Mouse (Mus musculus) MEL (cell line): Measurements from ENCODE around the gene Dhrs7b. TPM values are rescaled to one million over a fixed set of nuclear protein-coding genes. Genes with fewer than 3 reads are reported as not detected.

ENCODE experiments used
- DNase-seq: peaks from one replicate; pipeline ENCODE4 v3.0.0; 2011; ENCODE audit warnings: low read depth, low spot score
- H3K27ac ChIP-seq: 2 replicates; pipeline ENCODE4 v1.5.1; 2012; ENCODE audit warnings: low read depth, mild to moderate bottlenecking, control low read depth, low read length, moderate library complexity; ENCODE audit not compliant: control insufficient read depth
- H3K27me3 ChIP-seq, 2 experiments: fragments of 150-350 bp in 1 of 2; sonication (generic) in 1 of 2; 2 replicates each; pipeline ENCODE4 v1.6.1; 2012; ENCODE audit warnings: low read length in 2 of 2, mild to moderate bottlenecking in 2 of 2, improper control_type of control experiment in 1 of 2, moderate library complexity in 1 of 2; ENCODE audit not compliant: insufficient read depth in 2 of 2, control insufficient read depth in 1 of 2
- H3K36me3 ChIP-seq, 2 experiments: 2 replicates each; pipeline ENCODE4 v1.6.1; 2012 to 2014; ENCODE audit warnings: low read length in 2 of 2, improper control_type of control experiment in 1 of 2, inconsistent platforms in 1 of 2, mild to moderate bottlenecking in 1 of 2; ENCODE audit not compliant: insufficient read depth in 2 of 2, control insufficient read depth in 1 of 2
- H3K4me1 ChIP-seq, 2 experiments: fragments of 150-350 bp in 1 of 2; sonication (generic) in 1 of 2; 2 replicates each; pipeline ENCODE4 v1.6.1; 2012; ENCODE audit warnings: low read length in 2 of 2, improper control_type of control experiment in 1 of 2, mild to moderate bottlenecking in 1 of 2; ENCODE audit not compliant: insufficient read depth in 2 of 2, control insufficient read depth in 1 of 2
- H3K4me3 ChIP-seq, 2 experiments: fragments of 150-350 bp in 1 of 2; sonication (generic) in 1 of 2; 2 replicates each; pipeline ENCODE4 v1.5.1; 2012; ENCODE audit warnings: low read depth in 2 of 2, low read length in 2 of 2, mild to moderate bottlenecking in 2 of 2, moderate library complexity in 2 of 2, control low read depth in 1 of 2, improper control_type of control experiment in 1 of 2; ENCODE audit not compliant: control insufficient read depth in 1 of 2, insufficient read depth in 1 of 2
- H3K79me2 ChIP-seq: 2 replicates; pipeline ENCODE4 v1.6.1; 2012; ENCODE audit warnings: mild to moderate bottlenecking, low read length, moderate library complexity; ENCODE audit not compliant: control insufficient read depth, poor library complexity, insufficient read depth
- H3K9ac ChIP-seq: 2 replicates; pipeline ENCODE4 v1.6.1; 2012; ENCODE audit warnings: low read depth, mild to moderate bottlenecking, control low read depth, low read length, moderate library complexity; ENCODE audit not compliant: control insufficient read depth, poor library complexity, severe bottlenecking
- H3K9me3 ChIP-seq: fragments of 150-350 bp; sonication (generic); replicated peaks from 2 replicates; pipeline ENCODE4 v1.6.1; 2012; ENCODE audit warnings: mild to moderate bottlenecking, low read length, improper control_type of control experiment, moderate library complexity; ENCODE audit not compliant: insufficient read depth
- BHLHE40 ChIP-seq: IDR thresholded peaks from 2 replicates; pipeline ENCODE4 v1.6.1; 2012; ENCODE audit warnings: low read depth, mild to moderate bottlenecking, inconsistent platforms, low read length, improper control_type of control experiment, borderline replicate concordance
- CHD2 ChIP-seq: IDR thresholded peaks from 2 replicates; pipeline ENCODE4 v1.6.1; 2011; ENCODE audit warnings: low read length, improper control_type of control experiment
- CTCF ChIP-seq, 3 experiments: IDR thresholded peaks in 2 of 3; conservative IDR thresholded peaks in 1 of 3; 2 replicates each; pipeline ENCODE4 v1.5.1; 2011 to 2012; ENCODE audit warnings: low read length in 3 of 3, low read depth in 2 of 3, mild to moderate bottlenecking in 2 of 3, improper control_type of control experiment in 1 of 3, inconsistent platforms in 1 of 3, mixed read lengths in 1 of 3, moderate library complexity in 1 of 3; ENCODE audit not compliant: control insufficient read depth in 1 of 3, insufficient read depth in 1 of 3, poor library complexity in 1 of 3, severe bottlenecking in 1 of 3
- E2F4 ChIP-seq: IDR thresholded peaks from 2 replicates; pipeline ENCODE4 v1.6.1; 2011; ENCODE audit warnings: low read depth, low read length, improper control_type of control experiment, borderline replicate concordance
- EP300 ChIP-seq, 2 experiments: IDR thresholded peaks; 2 replicates each; pipeline ENCODE4 v1.6.1; 2011; ENCODE audit warnings: improper control_type of control experiment in 2 of 2, low read length in 2 of 2, low read depth in 1 of 2, mild to moderate bottlenecking in 1 of 2
- GATA1 ChIP-seq: IDR thresholded peaks from 2 replicates; pipeline ENCODE4 v1.6.1; 2011; ENCODE audit warnings: low read depth, low read length, improper control_type of control experiment
- JUND ChIP-seq: IDR thresholded peaks from 2 replicates; pipeline ENCODE4 v1.6.1; 2011; ENCODE audit warnings: low read depth, mild to moderate bottlenecking, improper control_type of control experiment, low read length
- MAX ChIP-seq: IDR thresholded peaks from 2 replicates; pipeline ENCODE4 v1.6.1; 2011; ENCODE audit warnings: low read length, improper control_type of control experiment
- MAZ ChIP-seq: IDR thresholded peaks from 2 replicates; pipeline ENCODE4 v1.6.1; 2012; ENCODE audit warnings: low read depth, mild to moderate bottlenecking, inconsistent platforms, low read length, improper control_type of control experiment
- MXI1 ChIP-seq: IDR thresholded peaks from 2 replicates; pipeline ENCODE4 v1.6.1; 2011; ENCODE audit warnings: mild to moderate bottlenecking, low read depth, low read length, improper control_type of control experiment
- MYC ChIP-seq: IDR thresholded peaks from 2 replicates; pipeline ENCODE4 v1.6.1; 2011; ENCODE audit warnings: low read depth, mild to moderate bottlenecking, low read length, improper control_type of control experiment, moderate library complexity
- POLR2A ChIP-seq, 2 experiments: IDR thresholded peaks; 2 replicates each; pipeline ENCODE4 v1.6.1; 2011 to 2012; ENCODE audit warnings: low read length in 2 of 2, mild to moderate bottlenecking in 2 of 2, control low read depth in 1 of 2, improper control_type of control experiment in 1 of 2, low read depth in 1 of 2, moderate library complexity in 1 of 2; ENCODE audit not compliant: control insufficient read depth in 1 of 2, insufficient read depth in 1 of 2, poor library complexity in 1 of 2
- POLR2AphosphoS2 ChIP-seq: IDR thresholded peaks from 2 replicates; pipeline ENCODE4 v1.6.1; 2011; ENCODE audit warnings: low read length, improper control_type of control experiment
- SMC3 ChIP-seq: IDR thresholded peaks from 2 replicates; pipeline ENCODE4 v1.6.1; 2011; ENCODE audit warnings: low read depth, low read length, improper control_type of control experiment
- TAL1 ChIP-seq: IDR thresholded peaks from 2 replicates; pipeline ENCODE4 v1.6.1; 2012; ENCODE audit warnings: mild to moderate bottlenecking, inconsistent platforms, low read length, moderate library complexity, mixed read lengths
- TCF12 ChIP-seq: IDR thresholded peaks from 2 replicates; pipeline ENCODE4 v1.6.1; 2014; ENCODE audit warnings: low read depth, mild to moderate bottlenecking, inconsistent platforms, low read length, improper control_type of control experiment, moderate library complexity
- USF2 ChIP-seq, 2 experiments: IDR thresholded peaks; 2 replicates each; pipeline ENCODE4 v1.6.1; 2011 to 2012; ENCODE audit warnings: improper control_type of control experiment in 2 of 2, low read length in 2 of 2, borderline replicate concordance in 1 of 2, inconsistent platforms in 1 of 2, low read depth in 1 of 2, mild to moderate bottlenecking in 1 of 2; ENCODE audit not compliant: insufficient read depth in 1 of 2
- ZKSCAN1 ChIP-seq: IDR thresholded peaks from 2 replicates; pipeline ENCODE4 v1.6.1; 2012; ENCODE audit warnings: low read depth, mild to moderate bottlenecking, inconsistent platforms, low read length, improper control_type of control experiment, moderate library complexity
- ZMIZ1 ChIP-seq: IDR thresholded peaks from 2 replicates; pipeline ENCODE4 v1.6.1; 2012; ENCODE audit warnings: low read depth, mild to moderate bottlenecking, inconsistent platforms, low read length, improper control_type of control experiment, moderate library complexity
- ZNF384 ChIP-seq: IDR thresholded peaks from 2 replicates; pipeline ENCODE4 v1.6.1; 2012; ENCODE audit warnings: low read depth, mild to moderate bottlenecking, inconsistent platforms, low read length, improper control_type of control experiment
- polyA plus RNA-seq, 2 experiments: library from polyadenylated mRNA; stranded (reverse) in 1 of 2; unstranded in 1 of 2; fragments of >175 nt in 1 of 2; fragments of >200 nt in 1 of 2; gene quantifications; 2 replicates each; pipeline versions ENCODE4 v1.2.1 to v1.2.4; 2012; ENCODE audit warnings: low replicate concordance in 2 of 2, low read depth in 1 of 2; ENCODE audit not compliant: insufficient read length in 2 of 2, insufficient read depth in 1 of 2, missing spikeins in 1 of 2
- total RNA-seq: library from RNA; depleted of rRNA; stranded (reverse); fragments of 300-350 nt; gene quantifications from 2 replicates; pipeline ENCODE4 v1.2.3, GENCODE M21; 2012

Gene Dhrs7b
- total and polyA plus RNA-seq, 3 experiments: 49.5 to 94.7 (median 81.5) TPM

GRCm38 (mm10) chr11:60879423-60879822, 49.0 kb downstream of the Dhrs7b start (continued):
- TF ChIP-seq USF2 (IDR thresholded peaks at IDR 0.05; ENCODE audit: borderline replicate concordance in 1 of 2, insufficient read depth in 1 of 2, low read depth in 1 of 2, low read length in 2 of 2) (no peak), BHLHE40 (peak; percentile 87; the same call in 1 of the 2 replicates), EP300 (IDR thresholded peaks at IDR 0.05; ENCODE audit: low read depth in 1 of 2, low read length in 2 of 2) (peak in 1 of 2 experiments; percentile 36; a peak in 1 of 4 replicates), ZNF384 (peak; percentile 70), TCF12 (peak; percentile 26; the same call in 1 of the 2 replicates), POLR2AphosphoS2 (peak; percentile 69), E2F4 (peak; percentile 71), MXI1 (peak; percentile 100)

- Histone ChIP-seq H3K36me3 (peaks cover 0 to 21% of the 10 kb centered on the region in 2 experiments), H3K9ac (no peak overlapping the region), H3K4me1 (peaks cover 7 to 21% of the 10 kb centered on the region in 2 experiments; a peak in 3 of 4 replicates), H3K27me3 (no peaks in the 10 kb centered on the region), H3K27ac (no peak overlapping the region), H3K4me3 (no peak overlapping the region), H3K79me2 (peaks cover 36% of the 10 kb centered on the region), H3K9me3 (no peaks in the 10 kb centered on the region)
- no peak for TF ChIP-seq E2F4
- no peak for TF ChIP-seq ZMIZ1
- no peak for TF ChIP-seq USF2 (IDR thresholded peaks at IDR 0.05; ENCODE audit: borderline replicate concordance in 1 of 2, insufficient read depth in 1 of 2, low read depth in 1 of 2, low read length in 2 of 2)
- no peak for TF ChIP-seq CHD2
- no peak for TF ChIP-seq JUND
- no peak for TF ChIP-seq POLR2A (IDR thresholded peaks at IDR 0.05; ENCODE audit: control insufficient read depth in 1 of 2, insufficient read depth in 1 of 2, low read depth in 1 of 2, low read length in 2 of 2, poor library complexity in 1 of 2)
- no peak for TF ChIP-seq ZKSCAN1
- no peak for TF ChIP-seq GATA1
- no peak for TF ChIP-seq CTCF (IDR thresholded peaks at IDR 0.05 in 2 of 3, conservative IDR thresholded peaks at IDR 0.05 in 1 of 3; ENCODE audit: control insufficient read depth in 1 of 3, insufficient read depth in 1 of 3, low read depth in 2 of 3, low read length in 3 of 3, poor library complexity in 1 of 3, severe bottlenecking in 1 of 3)
- TF ChIP-seq POLR2AphosphoS2: no peak
- no peak for TF ChIP-seq MYC
- no peak for TF ChIP-seq MAX
- TF ChIP-seq MAZ: no peak
- no peak for TF ChIP-seq TAL1
- no peak for TF ChIP-seq SMC3
- no peak for DNase-seq
These were observed 50.1 kb downstream of the Dhrs7b start for GRCm38 (mm10) chr11:60880559-60880958.
